Mouse (Mus musculus): Measurements from ENCODE around the gene Rasgrf2. TPM values are rescaled to one million over a fixed set of nuclear protein-coding genes. Genes with fewer than 3 reads are reported as not detected.
A peak's percentile ranks its signal among the peaks of the same experiment; 100 is the strongest.
"Not testable (repeated sequence)": the region's sequence is repeated elsewhere in the genome, so short reads cannot be mapped to it uniquely, and the experiment has no call there.

Rasgrf2 gene
- 1 to 10 TPM; 3.0 to 4.5 TPM for total RNA-seq (2021)
- long read RNA-seq, experiment 1, partial matches to known transcripts, result 1 of 2 reads
- long read RNA-seq, experiment 1, other reads (novel, unspliced or antisense), result 1 of 2 reads
- long read RNA-seq, experiment 2, partial matches to known transcripts, result 1 of 2 reads
- long read RNA-seq, experiment 2, other reads (novel, unspliced or antisense), result 1 of 2 reads

DNA sequence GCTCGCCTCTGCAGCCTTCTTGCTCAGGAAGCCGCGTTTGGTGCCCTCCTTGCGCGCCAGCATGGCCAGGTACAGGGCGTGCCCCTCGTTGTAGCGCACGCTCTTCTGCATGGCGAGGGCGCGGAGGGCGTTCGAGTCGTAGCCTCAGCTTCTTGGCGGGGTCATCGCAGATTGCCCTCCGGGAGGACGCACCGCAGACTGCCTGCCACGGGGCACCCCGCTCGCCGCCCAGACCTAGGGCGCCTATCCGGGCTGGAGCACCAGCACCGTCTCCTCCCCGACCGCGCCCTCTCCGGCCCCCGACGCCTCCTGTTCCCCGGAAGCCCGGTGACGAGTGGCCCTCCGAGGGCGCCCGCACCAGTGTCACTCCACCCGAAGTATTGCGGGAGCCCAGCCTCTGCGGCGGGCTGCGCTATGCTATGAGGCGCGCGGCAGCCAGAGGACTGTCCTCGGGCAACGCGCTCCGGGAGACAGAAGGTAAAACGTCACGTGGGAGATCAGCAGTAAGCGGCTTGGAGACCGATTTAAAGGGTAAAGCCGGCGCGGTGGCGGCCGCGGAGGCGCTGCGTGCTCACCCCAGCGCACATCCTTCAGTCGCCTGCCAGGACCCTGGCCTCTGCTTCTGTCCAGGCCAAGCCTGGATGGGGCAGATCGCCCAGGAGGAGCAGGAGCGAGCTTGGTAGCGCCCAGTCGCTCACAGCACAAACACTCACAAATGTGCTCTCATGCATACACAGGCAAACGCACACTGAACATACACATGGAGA is at the start of gene Rasgrf2:
TSS of gene Rasgrf2 (minus strand) at position 273 of the 767 bp plus-strand sequence.
- intact Hi-C loops (cut with DNase I), result no loop called here

DNA sequence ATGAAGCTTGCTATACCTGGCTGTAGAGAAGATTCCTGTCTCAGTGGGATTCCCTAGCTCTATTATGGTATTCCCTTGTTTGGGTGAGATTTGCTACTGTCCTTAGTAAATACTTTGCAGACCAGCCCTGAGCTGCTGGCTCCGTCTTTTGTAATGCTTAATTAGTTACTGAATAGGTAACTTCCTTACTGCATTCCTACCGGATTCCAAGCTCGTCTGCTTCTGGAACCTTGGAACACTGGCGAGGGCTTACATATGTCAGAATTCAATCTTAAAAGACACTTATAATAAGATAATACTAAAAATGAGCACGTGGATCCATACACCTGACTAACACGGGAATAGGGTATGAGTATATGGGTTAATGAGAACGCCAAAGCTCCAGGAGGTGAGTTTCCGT is 41.2 kb upstream of the Rasgrf2 start:
- DNase-seq; intact Hi-C loops (cut with DNase I): not testable (repeated sequence)

More for the DNA sequence above, at the start of gene Rasgrf2:
- peak in 1 of 2 experiments; percentile 16 for DNase-seq

DNA sequence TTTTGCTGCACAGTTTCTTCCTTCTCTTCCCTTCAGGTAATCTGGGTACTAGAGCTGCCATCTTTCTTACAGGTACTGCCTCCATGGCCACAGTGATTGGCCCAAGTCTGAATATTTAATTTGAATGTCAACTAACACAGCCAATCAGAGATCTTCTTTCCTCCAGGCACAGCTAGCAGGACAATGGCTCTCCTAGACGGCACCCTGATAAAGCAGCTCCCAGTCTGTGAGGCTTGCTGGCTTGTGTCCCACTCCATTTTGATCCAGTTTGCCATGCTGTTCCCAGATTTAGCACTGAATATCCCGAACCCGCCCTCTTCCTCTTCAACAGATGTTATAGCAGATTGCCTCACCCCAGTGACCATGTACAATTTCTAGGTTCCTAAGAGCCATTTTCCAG is 19.1 kb upstream of the Rasgrf2 start:
- DNase-seq, result no peak
- intact Hi-C loops (cut with DNase I), result no loop called here

DNA sequence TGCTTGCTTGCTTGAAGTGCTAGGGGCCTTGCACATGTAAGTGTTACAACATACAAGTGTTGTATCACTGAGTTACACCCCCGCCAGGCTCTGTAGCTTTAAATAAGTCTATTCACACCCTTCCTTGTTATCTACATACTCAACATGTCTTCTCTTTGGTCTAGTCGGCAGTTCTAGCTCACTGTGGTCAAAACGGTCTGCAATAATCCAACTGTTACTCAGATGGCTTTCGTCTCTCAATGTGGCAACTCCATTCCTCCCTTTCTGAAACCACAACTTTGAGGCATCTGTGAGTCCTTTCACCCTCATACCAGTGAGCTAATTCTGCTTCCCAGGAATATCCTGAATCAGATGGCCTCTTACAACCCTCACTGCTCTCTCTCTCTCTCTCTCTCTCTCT is 17.4 kb upstream of the Rasgrf2 start:
- intact Hi-C loops (cut with DNase I), result no loop called here
- DNase-seq, result no peak

DNA sequence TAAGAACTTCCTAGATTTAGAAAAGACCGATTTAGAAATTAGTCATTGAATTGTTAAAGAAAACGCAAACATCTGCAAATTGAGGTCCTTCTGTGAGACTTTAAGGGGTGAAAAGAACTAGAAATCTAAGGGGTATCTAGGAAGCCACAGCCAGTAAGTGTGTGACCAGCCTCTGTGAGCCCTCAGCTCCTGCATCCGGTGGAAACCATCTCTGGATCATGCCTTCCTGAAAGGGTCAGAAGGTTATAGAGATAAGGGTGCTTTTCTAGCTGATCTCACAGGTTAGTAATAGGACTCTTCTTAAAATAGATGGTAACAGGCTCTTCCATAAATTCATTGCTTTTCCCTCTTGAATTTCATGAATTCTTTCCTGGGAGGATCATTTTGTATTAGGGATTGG is 3.3 kb upstream of the Rasgrf2 start:
- no peak for DNase-seq
- intact Hi-C loops (cut with DNase I), result no loop called here

DNA sequence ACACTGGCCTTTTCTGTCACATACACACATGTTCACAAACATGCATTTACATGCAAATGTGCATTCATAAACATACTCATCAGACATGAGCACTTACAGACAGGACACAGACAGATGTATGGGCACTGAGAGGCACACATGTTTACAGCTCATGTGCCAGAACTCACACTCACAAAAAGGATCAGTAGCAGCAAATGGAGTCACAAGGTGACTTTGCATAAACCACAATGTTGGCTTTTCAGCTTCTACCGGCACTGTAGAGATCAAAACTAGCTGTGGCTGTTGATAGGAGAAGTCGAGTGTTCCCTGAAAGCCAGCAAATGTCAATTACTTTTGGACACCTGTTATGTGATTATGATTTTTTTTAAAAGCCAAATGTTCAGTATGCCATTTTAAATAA is 1.1 kb upstream of the Rasgrf2 start:
- DNase-seq, result no peak
- intact Hi-C loops (cut with DNase I), result no loop called here

DNA sequence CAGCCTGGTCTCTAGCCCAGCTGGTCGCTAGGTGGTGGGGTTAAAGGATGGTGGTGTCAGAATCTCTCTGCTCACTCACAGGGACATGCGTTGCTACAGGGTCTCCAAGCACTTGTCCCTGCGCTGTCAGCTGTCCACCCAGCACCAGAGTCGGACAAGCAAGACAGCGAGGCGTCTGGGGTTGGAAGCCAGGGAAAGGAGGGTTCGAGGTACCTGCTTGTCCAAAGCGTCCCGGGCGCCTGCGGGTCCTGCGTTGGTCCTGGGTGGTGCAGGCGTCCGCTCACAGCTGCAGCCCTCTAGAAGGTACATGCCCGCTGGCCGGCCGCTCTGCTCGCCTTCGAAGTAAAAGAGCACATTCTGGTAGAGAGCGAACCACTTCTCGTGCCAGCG is 467 bp downstream of the Rasgrf2 start:
- peak in 1 of 2 experiments; percentile 15 for DNase-seq
- intact Hi-C loops (cut with DNase I), result no loop called here

DNA sequence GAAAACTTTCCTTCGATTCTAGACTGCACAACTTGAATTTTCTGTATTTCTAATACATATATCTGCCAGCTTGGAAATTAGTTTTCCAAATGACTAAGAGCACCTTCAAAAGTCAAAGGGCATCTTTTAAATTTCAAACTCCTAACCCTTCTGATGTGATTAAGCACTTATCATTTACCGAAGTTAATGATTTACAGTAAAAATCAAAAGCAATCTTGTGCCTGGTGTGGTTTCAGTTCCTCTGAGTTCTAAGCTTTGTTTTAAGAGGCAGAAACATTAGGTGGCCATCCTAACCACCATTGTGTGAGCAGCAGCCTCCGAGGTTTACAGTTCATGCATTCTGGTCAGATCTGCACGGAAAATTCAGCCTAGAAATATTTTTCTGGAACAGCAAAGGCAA is 1.6 kb downstream of the Rasgrf2 start:
- no peak for DNase-seq
- intact Hi-C loops (cut with DNase I), result no loop called here

DNA sequence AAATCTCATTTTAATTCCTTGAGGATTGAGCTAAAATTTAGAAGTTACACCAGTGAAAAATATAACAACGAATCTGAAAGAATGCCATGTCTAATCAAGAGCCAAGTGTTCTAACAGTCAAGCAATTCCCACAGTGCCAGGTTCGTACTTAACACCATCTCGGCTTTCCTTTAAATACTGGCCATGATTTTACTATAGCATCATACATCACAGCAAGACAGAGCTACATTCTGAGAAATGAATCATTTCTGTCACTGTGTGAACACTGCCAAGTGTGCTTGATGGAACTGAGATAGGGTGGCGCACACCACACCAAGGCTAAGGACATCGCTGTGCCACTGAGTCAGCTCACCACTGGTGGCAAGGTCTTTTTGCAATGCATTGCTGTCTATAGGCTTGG is 5.6 kb downstream of the Rasgrf2 start:
- intact Hi-C loops (cut with DNase I), result no loop called here
- no peak for DNase-seq

DNA sequence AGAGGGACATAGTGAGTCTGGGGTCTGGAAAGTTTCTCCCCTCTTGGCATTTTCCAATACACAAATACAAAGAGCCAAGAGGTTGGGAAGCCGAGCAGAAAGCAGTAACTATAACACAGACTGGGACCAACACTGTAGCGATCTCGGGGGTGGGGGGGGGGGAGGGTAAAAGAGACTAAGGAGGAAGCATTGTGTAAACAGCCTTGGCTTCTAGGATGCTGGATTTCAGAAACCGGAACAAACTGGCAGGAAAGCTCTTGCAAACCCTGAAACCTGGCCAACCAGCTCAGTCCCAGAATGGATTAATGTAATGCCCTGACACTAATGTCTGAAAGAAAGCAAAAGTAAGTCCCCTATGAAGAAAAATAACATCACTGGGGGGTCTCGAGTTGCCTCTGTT is 11.8 kb downstream of the Rasgrf2 start:
- intact Hi-C loops (cut with DNase I), result no loop called here
- DNase-seq, result no peak

DNA sequence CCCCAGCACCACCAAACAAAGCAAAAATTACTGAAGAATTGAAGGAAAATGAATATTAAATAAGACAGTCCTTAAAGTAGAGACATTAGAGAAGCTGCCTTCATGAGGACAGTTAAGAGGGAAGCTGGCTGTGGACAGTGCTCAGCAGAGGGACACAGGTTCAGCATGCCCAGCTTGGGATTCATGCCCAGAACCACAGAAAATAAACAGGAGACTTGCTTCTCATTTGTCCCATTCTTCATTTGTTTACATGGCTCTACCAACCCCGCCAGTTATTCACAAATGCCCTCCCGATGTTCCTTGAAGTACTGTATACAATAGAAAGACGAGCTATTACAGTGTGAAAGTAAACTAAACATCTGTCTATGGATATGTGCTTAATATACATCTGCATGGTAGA is 17.4 kb downstream of the Rasgrf2 start:
- intact Hi-C loops (cut with DNase I), result no loop called here
- DNase-seq, result no peak

DNA sequence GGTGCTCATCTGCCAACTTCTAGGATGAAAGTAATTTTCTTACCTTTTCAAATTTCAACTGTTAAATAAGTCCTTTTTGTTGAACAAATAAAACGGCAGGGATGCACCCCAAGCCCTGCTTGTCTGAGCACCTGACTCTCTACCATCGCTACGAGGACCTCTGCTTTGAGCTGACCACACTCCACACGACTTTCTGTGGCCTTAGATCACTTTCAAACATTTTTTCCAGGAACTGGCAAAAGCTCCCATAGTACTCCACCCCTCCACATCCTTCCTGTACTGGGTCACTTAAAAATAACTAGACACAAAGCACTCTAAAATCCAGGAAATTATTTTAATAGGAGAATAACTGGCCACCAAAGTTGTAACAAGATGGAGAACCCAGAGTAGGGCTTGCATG is 23.2 kb downstream of the Rasgrf2 start:
- intact Hi-C loops (cut with DNase I), result no loop called here
- DNase-seq, result no peak

DNA sequence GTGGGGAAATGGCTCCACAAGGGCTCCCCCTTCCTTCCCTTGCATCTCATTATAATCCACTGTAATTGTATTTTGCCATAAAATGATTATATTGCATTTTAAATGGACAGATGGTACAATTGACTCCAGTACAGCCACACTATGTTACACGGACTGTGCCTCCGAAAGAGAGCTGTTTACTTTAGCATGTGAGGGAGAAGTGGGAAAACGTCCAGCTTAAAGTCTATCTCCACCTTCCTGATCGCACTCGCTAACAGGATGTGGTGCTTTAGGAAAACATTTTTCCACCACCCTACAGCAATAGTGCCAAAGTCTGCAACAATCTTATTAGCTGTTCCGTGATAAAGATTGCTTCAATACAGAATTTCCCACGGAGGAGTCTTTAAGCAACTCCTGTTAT is 27.2 kb downstream of the Rasgrf2 start:
- DNase-seq, result no peak
- intact Hi-C loops (cut with DNase I), result no loop called here

DNA sequence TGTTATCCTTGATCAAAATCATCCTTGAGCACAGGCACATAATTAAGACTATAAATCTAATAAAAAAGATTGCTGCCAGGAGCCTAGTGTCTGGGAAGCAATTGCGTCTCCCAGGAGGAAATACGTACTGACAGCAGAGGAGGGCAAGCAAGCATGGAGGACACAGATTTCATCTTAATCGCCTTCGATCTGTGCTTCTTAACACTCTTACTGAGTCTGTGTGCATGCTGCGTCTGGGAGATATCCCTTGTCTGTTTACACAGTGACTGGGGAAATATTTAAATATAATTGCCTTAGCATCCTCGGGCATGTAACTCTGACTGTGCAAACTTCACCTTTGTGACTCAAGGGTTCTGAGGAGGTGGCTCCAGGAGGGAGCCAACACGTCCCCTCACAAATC is 33.0 kb downstream of the Rasgrf2 start:
- no peak for DNase-seq
- intact Hi-C loops (cut with DNase I), result no loop called here

DNA sequence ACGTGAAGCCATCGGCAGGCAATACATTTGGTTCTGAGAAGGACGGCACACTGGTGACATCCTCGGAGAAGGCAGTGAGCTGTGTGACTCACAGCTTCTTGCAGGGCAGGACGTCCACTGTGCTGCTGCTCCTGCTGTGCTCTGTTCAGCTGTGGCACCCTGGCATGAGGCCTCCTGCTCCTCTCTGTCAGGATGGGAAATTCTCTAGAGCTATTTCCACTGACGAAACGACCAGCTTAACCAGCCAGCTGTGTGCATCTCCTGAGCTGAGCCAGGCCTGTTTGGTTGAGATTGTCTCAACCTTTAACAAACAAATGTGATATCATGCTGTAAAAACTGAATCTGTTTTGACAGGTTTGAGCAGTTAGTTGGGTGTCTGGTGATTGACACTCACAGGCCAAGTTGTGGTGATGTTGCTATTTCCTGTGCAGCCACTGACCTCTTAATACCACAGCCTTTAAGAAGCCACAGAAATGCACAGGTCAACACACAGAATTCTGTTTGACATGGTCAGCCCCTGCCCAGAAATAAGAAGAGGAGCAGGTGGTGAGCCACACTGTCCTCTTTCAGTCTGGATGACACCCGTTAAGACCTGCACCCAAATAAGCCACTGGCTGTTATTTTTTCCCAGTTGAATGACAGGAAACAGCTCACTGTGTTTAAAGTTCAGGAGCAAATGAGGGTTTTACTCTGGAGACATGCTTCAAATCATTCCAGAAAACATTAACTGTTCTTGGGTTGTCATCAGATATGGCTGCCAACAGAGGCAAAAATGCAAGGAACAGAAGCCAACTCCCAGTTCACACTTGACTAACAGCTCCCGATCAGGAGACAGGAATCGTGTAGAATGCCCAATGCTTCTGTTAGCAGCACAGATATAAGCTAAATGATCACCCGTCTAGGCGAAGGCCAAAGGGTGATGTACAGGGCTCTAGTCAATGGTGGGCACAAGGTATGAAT is 36.0 kb downstream of the Rasgrf2 start:
- intact Hi-C loops (cut with DNase I), result no loop called here
- no peak for DNase-seq

DNA sequence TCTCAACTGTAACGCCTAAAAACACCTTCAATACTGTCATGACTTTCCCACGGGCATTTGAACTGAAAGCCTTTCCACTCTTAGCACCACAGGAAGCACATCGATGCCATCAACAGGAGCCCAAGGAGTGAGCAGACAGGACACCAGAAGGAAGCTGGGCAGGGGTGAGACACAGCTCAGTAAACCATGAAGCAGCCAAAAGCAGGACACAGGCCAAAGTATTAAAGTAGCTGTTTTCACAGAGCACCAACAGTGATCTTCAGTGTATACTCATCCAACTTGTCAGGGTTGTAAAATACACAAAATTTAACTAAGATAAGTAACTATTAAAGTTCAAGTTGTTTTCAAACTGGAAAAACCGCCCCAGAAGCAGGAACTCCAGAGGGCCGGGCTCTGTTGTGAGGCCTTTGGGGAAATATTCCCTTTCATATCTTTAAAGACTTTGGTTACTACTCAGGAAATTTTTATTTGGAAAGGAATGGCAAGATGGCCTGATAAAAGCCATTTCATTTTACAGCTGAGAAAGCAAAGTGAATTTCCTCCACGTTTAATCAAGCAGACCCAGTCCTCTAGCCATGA is 37.7 kb downstream of the Rasgrf2 start:
- intact Hi-C loops (cut with DNase I), result no loop called here
- no peak for DNase-seq

DNA sequence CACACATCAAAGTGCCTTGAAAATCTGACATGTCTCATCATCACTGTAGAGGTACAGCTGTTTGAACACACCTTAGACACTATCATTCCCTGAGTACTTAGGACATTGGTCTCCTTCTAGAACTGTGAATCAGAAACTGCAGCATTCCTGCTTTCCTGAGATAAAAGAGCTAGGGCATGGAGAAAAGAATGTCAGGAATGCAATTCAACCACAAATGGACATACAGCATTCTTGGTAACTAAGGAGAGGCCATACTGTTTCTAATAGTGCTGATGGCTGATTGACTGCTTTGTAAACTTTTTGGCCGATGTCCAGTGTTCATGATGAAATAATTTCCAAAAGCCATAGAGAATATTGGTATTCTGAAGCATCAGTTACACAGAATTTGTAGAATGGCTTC is 58.3 kb downstream of the Rasgrf2 start:
- no peak for DNase-seq
- intact Hi-C loops (cut with DNase I), result no loop called here

DNA sequence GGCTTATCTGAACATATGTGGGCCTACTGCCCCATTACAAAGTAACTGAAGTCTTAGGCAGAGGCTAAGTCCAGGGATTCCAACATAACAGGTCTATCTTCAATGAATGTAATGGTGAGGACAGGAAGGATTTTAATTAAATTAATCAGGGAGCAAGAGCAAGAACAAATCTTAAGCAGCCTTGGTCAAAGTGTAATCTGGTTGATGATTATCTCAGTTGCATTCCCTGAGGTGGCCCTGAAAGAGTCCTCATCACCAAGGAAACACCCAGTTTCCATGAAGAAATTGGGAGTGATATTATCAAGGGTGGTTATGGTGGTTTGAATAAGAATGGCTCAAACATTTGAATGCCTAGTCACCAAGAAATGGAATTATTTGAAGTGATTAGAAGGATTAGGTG is 62.8 kb downstream of the Rasgrf2 start:
- intact Hi-C loops (cut with DNase I), result no loop called here
- DNase-seq, result no peak

DNA sequence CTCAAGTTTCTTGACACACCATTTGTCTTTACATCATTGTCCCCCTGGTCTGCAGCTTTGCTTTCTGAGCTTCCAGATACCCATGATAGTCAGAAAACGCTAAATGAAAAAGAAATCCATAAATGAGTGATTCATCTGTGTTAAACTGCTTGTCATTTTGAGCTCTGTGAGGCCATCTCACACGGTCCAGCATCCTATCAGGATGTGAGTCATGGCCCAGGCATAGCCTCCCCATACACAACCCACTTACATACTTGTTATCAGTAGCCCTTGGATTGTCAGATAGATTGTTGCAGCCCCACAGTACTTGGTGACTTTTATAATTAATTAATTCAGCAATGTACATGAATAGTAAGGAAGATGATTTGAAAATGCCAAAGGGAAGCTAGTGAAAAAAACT is 63.6 kb downstream of the Rasgrf2 start:
- no peak for DNase-seq
- intact Hi-C loops (cut with DNase I), result no loop called here

DNA sequence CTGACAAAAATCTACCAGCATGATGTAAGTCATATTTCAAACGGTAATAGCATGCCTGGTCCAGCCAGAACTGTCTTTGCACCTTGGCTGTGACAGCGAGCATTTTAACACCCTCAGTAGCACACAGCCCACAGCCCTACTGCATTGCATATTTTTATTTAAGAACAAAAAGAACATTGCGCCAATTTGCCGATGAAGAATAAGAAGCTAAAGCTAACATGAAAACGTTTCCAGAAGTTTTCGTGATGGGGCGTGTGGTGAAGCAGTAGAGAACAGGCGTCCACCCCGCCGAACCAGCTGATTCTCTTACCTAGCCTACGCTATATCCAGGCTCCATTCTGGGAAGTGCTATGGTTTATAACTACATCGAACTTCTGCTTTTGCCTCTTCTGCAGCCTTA is 77.7 kb downstream of the Rasgrf2 start:
- intact Hi-C loops (cut with DNase I), result no loop called here
- no peak for DNase-seq

DNA sequence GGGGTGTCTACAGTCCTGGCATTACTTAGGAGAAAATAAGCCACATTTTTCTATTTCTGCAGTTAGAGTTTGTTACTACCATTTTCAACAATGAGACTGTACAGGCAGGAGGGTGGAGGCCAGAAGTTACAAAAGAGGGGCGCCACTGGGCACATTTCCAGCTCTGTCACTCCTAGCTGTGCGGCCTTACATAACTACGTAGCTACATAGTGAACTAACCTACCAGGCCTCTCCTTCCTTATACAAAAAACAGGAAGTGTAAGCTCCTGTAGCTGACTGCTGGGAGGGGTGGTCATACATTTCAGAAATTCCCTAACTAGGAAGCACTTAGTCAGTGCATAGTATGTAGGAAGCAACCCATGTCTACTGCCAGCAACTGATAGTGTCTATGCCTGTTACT is 78.5 kb downstream of the Rasgrf2 start:
- DNase-seq, result no peak
- intact Hi-C loops (cut with DNase I), result no loop called here

All from gastrocnemius, postnatal 36 days (tissue).